Mouse (Mus musculus) heart, embryonic 14.5 days (tissue): ENCODE results near the gene Clasp2. TPM values are rescaled to one million over a fixed set of nuclear protein-coding genes. Genes with fewer than 3 reads are reported as not detected.
"Not testable (repeated sequence)": the region's sequence is repeated elsewhere in the genome, so short reads cannot be mapped to it uniquely, and the experiment has no call there.

Experiments used
- ATAC-seq: fragments of 200-750 bp; cut with Nextera tagmentation; 2 replicates; pipeline ENCODE4 v1.8.0; 2017; ENCODE audit warnings: low read depth, moderate TSS enrichment; ENCODE audit not compliant: insufficient number of reproducible peaks, insufficient read depth, low FRiP score
- H3K27ac ChIP-seq, 2 experiments: fragments of 200-500 bp in 1 of 2; fragments of 300-500 bp in 1 of 2; sonication (generic) in 1 of 2; replicated peaks in 1 of 2; 2 replicates each; pipeline ENCODE4 v1.5.1; 2012 to 2014; ENCODE audit warnings: low read depth in 2 of 2, low read length in 2 of 2, control low read depth in 1 of 2, mild to moderate bottlenecking in 1 of 2, mixed read lengths in 1 of 2; ENCODE audit not compliant: control insufficient read depth in 1 of 2, insufficient read depth in 1 of 2
- H3K27me3 ChIP-seq: fragments of 300-500 bp; sonication (generic); 2 replicates; pipeline ENCODE4 v1.6.1; 2014; ENCODE audit warnings: mild to moderate bottlenecking, low read length, control low read depth; ENCODE audit not compliant: control insufficient read depth, insufficient read depth
- H3K36me3 ChIP-seq: fragments of 300-500 bp; sonication (generic); 2 replicates; pipeline ENCODE4 v1.6.1; 2014; ENCODE audit warnings: mild to moderate bottlenecking, control low read depth, low read length, mixed read lengths; ENCODE audit not compliant: control insufficient read depth, insufficient read depth
- H3K4me1 ChIP-seq, 2 experiments: fragments of 200-500 bp in 1 of 2; fragments of 300-500 bp in 1 of 2; sonication (generic) in 1 of 2; 2 replicates each; pipeline ENCODE4 v1.6.1; 2012 to 2014; ENCODE audit warnings: low read length in 2 of 2, control low read depth in 1 of 2, mixed read lengths in 1 of 2; ENCODE audit not compliant: control insufficient read depth in 2 of 2, insufficient read depth in 2 of 2
- H3K4me2 ChIP-seq: fragments of 300-500 bp; sonication (generic); 2 replicates; pipeline ENCODE4 v1.6.1; 2014; ENCODE audit warnings: mild to moderate bottlenecking, low read length
- H3K4me3 ChIP-seq, 2 experiments: fragments of 200-500 bp in 1 of 2; fragments of 300-500 bp in 1 of 2; sonication (generic) in 1 of 2; 2 replicates each; pipeline ENCODE4 v1.5.1; 2012 to 2014; ENCODE audit warnings: low read length in 2 of 2, mild to moderate bottlenecking in 2 of 2, control low read depth in 1 of 2, low read depth in 1 of 2, moderate library complexity in 1 of 2; ENCODE audit not compliant: control insufficient read depth in 1 of 2, insufficient read depth in 1 of 2
- H3K9ac ChIP-seq: fragments of 300-500 bp; sonication (generic); 2 replicates; pipeline ENCODE4 v1.6.1; 2014; ENCODE audit warnings: mild to moderate bottlenecking, low read length
- H3K9me3 ChIP-seq: fragments of 300-500 bp; sonication (generic); 2 replicates; pipeline ENCODE4 v1.6.1; 2016; ENCODE audit warnings: low read length, control low read depth; ENCODE audit not compliant: control insufficient read depth
- WGBS: fragments of 180-500 bp; shearing (Covaris S2); extraction: QIAGEN DNeasy Blood & Tissue Kit; methylation state at CpG from one replicate; pipeline ENCODE4 v1.1.7; 2014; 5-methylcytosine and 5-hydroxymethylcytosine counted together
- polyA plus RNA-seq: library from polyadenylated mRNA; unstranded; fragments of >200 nt; fragmentation: Nextera tagmentation; extraction: Ambion mirVana; gene quantifications from 2 replicates; pipeline ENCODE4 v1.2.1, GENCODE M21; 2014

The Clasp2 gene
- polyA plus RNA-seq, 1 experiment from 2014 or later: 25.3 TPM

- Histone ChIP-seq H3K36me3 (peaks cover 60% of the 10 kb centered on the region), H3K9me3 (no peaks in the 10 kb centered on the region), H3K9ac (no peak overlapping the region), H3K4me1 (peaks cover 0 to 4% of the 10 kb centered on the region in 2 experiments; a peak in 1 of 4 replicates), H3K27me3 (no peaks in the 10 kb centered on the region), H3K27ac (peak overlapping the region in 1 of 2 experiments; percentile 37; a peak in 2 of 4 replicates), H3K4me2 (no peak overlapping the region), H3K4me3 (no peak overlapping the region)
- WGBS: 61% methylated on average over 4 of the region's 4 CpGs
- ATAC-seq: no peak
Observed at GRCm38 (mm10) chr9:113903136-113903535, 161.9 kb downstream of the Clasp2 start.

GRCm38 (mm10) chr9:113904315-113904714 is 163.0 kb downstream of the Clasp2 start:
- not testable (repeated sequence) for H3K4me3 ChIP-seq, H3K4me2 ChIP-seq, H3K9ac ChIP-seq, ATAC-seq, H3K4me1 ChIP-seq, H3K27me3 ChIP-seq, H3K9me3 ChIP-seq, H3K27ac ChIP-seq
- WGBS: 95% methylated on average over 6 of the region's 6 CpGs
- H3K36me3 ChIP-seq: peaks cover 66% of the 10 kb centered on the region

- H3K9ac ChIP-seq: no peak overlapping the region
- H3K4me3 ChIP-seq: no peak overlapping the region
- H3K27ac ChIP-seq: no peak overlapping the region
- H3K4me1 ChIP-seq: no peaks in the 10 kb centered on the region
- H3K27me3 ChIP-seq: no peaks in the 10 kb centered on the region
- H3K9me3 ChIP-seq: no peaks in the 10 kb centered on the region
- H3K4me2 ChIP-seq: no peak overlapping the region
- no peak for ATAC-seq
- H3K36me3 ChIP-seq: peaks cover 72% of the 10 kb centered on the region
- WGBS: 88% methylated on average over 5 of the region's 5 CpGs
Observed at GRCm38 (mm10) chr9:113915789-113916188, 174.5 kb downstream of the Clasp2 start.

- Histone ChIP-seq H3K4me2 (no peak overlapping the region), H3K27me3 (no peaks in the 10 kb centered on the region), H3K4me1 (no peaks in the 10 kb centered on the region), H3K36me3 (peaks cover 38% of the 10 kb centered on the region), H3K9ac (no peak overlapping the region), H3K27ac (no peak overlapping the region), H3K4me3 (no peak overlapping the region), H3K9me3 (no peaks in the 10 kb centered on the region)
- no peak for ATAC-seq
- 93% methylated on average over 5 of the region's 5 CpGs for WGBS
Observed at GRCm38 (mm10) chr9:113922677-113923076, 181.4 kb downstream of the Clasp2 start.

GRCm38 (mm10) chr9:113924883-113925282 is 183.6 kb downstream of the Clasp2 start:
- H3K36me3 ChIP-seq: peaks cover 23% of the 10 kb centered on the region
- ATAC-seq: no peak
- H3K27ac ChIP-seq: no peak overlapping the region
- H3K4me2 ChIP-seq: no peak overlapping the region
- no peak overlapping the region for H3K4me3 ChIP-seq
- no peaks in the 10 kb centered on the region for H3K9me3 ChIP-seq
- no peaks in the 10 kb centered on the region for H3K27me3 ChIP-seq
- H3K4me1 ChIP-seq: no peaks in the 10 kb centered on the region
- WGBS: 89% methylated on average over 5 of the region's 5 CpGs
- H3K9ac ChIP-seq: no peak overlapping the region

GRCm38 (mm10) chr9:113928591-113928990 is 187.3 kb downstream of the Clasp2 start:
- Histone ChIP-seq H3K9ac (no peak overlapping the region), H3K9me3 (no peaks in the 10 kb centered on the region), H3K36me3 (0 out of 2 replicates have a peak, but pooled peaks cover 3% of the 10 kb centered on the region), H3K27ac (no peak overlapping the region), H3K27me3 (no peaks in the 10 kb centered on the region), H3K4me1 (peaks cover 5 to 14% of the 10 kb centered on the region in 2 experiments), H3K4me3 (no peak overlapping the region), H3K4me2 (no peak overlapping the region)
- 67% methylated on average over 4 of the region's 4 CpGs for WGBS
- no peak for ATAC-seq

- Histone ChIP-seq H3K4me2 (peak overlapping the region; percentile 68; the same call in 1 of the 2 replicates), H3K4me1 (peaks cover 5 to 17% of the 10 kb centered on the region in 2 experiments), H3K9ac (no peak overlapping the region), H3K36me3 (no peaks in the 10 kb centered on the region), H3K27ac (no peak overlapping the region), H3K9me3 (no peaks in the 10 kb centered on the region), H3K4me3 (peak overlapping the region in 1 of 2 experiments; percentile 89; a peak in 1 of 4 replicates), H3K27me3 (no peaks in the 10 kb centered on the region)
- 81% methylated on average over 1 of the region's 1 CpGs for WGBS
- no peak for ATAC-seq
Observed at GRCm38 (mm10) chr9:113929676-113930075, 188.4 kb downstream of the Clasp2 start.
